Mouse (Mus musculus): ENCODE measurements around the gene Trip6.

Trip6 gene

DNA sequence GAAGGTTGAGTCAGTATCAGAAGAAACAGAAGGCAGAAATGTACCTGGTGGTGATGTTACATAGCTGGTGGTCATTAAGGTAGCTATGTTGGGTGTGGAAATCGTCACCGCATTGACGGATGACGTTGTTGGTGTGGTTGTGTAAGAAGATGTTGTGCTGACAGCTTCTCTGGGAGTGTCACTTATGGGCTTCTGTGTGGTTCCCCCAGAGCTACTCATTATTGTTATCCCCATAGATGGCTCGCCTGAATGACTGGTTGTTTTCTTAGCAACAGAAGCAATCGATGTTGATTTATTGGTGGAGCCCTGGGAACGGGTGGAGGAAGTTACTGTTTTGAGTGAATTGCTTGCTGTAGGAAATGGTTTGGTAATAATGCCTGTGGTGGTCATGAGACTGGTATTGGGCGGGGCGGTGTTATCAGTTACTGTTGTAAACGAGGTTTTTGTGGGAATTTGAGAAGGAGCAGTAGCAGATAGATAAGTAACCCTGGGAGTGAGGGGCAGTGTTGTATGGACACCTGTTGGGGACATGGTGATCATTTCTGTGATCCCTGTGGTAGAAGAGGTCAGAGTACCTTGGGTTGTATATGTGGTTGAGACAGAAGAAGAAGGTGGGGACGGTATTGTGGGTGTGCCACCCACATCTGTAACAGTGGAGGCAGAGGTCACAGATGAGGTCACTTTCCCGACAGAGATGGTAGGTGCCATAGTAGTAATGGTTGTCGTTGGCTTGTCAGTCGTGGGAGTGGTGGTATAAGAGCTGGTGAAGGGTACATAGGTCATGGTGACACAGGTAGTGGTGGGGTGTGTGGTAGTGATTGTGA, 50.1 kb downstream of the Trip6 start:
- no peak for DNase-seq
